ENCODE assay signal across 8 mouse cellular contexts in the genomic region with DNA sequence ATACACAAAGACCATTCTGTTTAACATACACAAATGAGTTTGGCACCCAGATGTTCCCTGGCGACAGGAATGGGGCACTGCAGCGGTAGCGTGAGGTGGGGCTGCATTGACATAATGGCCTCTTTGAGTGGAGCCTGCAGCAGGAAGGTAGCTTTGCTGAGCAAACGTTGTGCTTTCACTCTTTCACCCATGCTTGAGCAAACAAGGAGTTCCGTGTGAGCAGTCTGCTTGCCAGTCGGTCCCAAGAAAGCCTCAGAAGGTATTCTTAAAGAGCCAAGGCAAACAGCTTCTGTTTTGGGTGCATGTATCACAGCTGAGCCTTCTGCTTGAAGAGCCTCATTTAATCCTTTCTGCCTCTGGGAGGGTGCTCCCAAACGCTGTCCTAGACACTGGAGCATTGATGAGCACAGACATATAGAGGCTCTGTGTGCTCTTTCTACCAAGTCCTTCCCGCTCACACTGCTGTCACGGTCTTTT.
DNase-seq lines count a peak whose midpoint lies in the region; ATAC-seq lines count a peak whose summit lies in the region.

No protein-coding gene starts in this region.

- peaks cover 13% of the 10 kb centered on the region for H3K4me1 ChIP-seq in forebrain, embryonic 10.5 days
- no peaks in the 10 kb centered on the region; the same call in 1 of the 2 replicates for H3K4me1 ChIP-seq in forebrain, embryonic 11.5 days (replicated peaks; ENCODE audit: control insufficient read depth, insufficient read depth, low read length)
- no peaks in the 10 kb centered on the region for H3K4me1 ChIP-seq in hindbrain, embryonic 14.5 days (replicated peaks; ENCODE audit: control insufficient read depth, insufficient read depth, low read length)
- H3K4me1 ChIP-seq in lung, embryonic 15.5 days, result 0 out of 2 replicates have a peak, but pooled peaks cover 4% of the 10 kb centered on the region

- ATAC-seq in forebrain, embryonic 11.5 days (replicated peaks; ENCODE audit: low FRiP score), result no peak
- peak; percentile 43; the same call in 1 of the 2 replicates for ATAC-seq in hindbrain, embryonic 14.5 days (ENCODE audit: low FRiP score)
- ATAC-seq in lung, embryonic 15.5 days (ENCODE audit: borderline replicate concordance, extremely low read depth, low FRiP score, low TSS enrichment), result peak; percentile 90; the same call in 1 of the 2 replicates
- ATAC-seq in monocyte, adult 5-6 weeks (replicated peaks; ENCODE audit: insufficient number of reproducible peaks, low FRiP score, low TSS enrichment, poor library complexity, severe bottlenecking), result no peak

- no peaks in the 10 kb centered on the region for H3K36me3 ChIP-seq in forebrain, embryonic 10.5 days (replicated peaks)
- no peaks in the 10 kb centered on the region for H3K36me3 ChIP-seq in forebrain, embryonic 11.5 days (ENCODE audit: control insufficient read depth, insufficient read depth, low read length)
- H3K36me3 ChIP-seq in hindbrain, embryonic 14.5 days (replicated peaks; ENCODE audit: control insufficient read depth, insufficient read depth), result no peaks in the 10 kb centered on the region
- H3K36me3 ChIP-seq in lung, embryonic 15.5 days, result no peaks in the 10 kb centered on the region

- H3K4me3 ChIP-seq in forebrain, embryonic 10.5 days, result no peak overlapping the region
- H3K4me3 ChIP-seq in forebrain, embryonic 11.5 days (ENCODE audit: low read depth, low read length), result no peak overlapping the region
- H3K4me3 ChIP-seq in hindbrain, embryonic 14.5 days (replicated peaks; ENCODE audit: low read length), result no peak overlapping the region
- no peak overlapping the region for H3K4me3 ChIP-seq in lung, embryonic 15.5 days

- WGBS in forebrain, embryonic 10.5 days, result 44% methylated on average over 9 of the region's 9 CpGs
- 39% methylated on average over 9 of the region's 9 CpGs for WGBS in forebrain, embryonic 11.5 days
- WGBS in hindbrain, embryonic 14.5 days, result 47% methylated on average over 9 of the region's 9 CpGs
- 47% methylated on average over 9 of the region's 9 CpGs for WGBS in lung, embryonic 15.5 days

- no peaks in the 10 kb centered on the region for H3K27me3 ChIP-seq in forebrain, embryonic 10.5 days (ENCODE audit: poor library complexity, severe bottlenecking)
- no peaks in the 10 kb centered on the region for H3K27me3 ChIP-seq in forebrain, embryonic 11.5 days (ENCODE audit: control insufficient read depth, insufficient read depth, low read length)
- no peaks in the 10 kb centered on the region for H3K27me3 ChIP-seq in hindbrain, embryonic 14.5 days (ENCODE audit: control insufficient read depth, insufficient read depth, low read length)
- no peaks in the 10 kb centered on the region for H3K27me3 ChIP-seq in lung, embryonic 15.5 days

- H3K9ac ChIP-seq in forebrain, embryonic 11.5 days (ENCODE audit: low read length), result no peak overlapping the region
- no peak overlapping the region for H3K9ac ChIP-seq in hindbrain, embryonic 14.5 days
- H3K9ac ChIP-seq in lung, embryonic 15.5 days, result no peak overlapping the region

- H3K27ac ChIP-seq in forebrain, embryonic 10.5 days, result peak overlapping the region; percentile 51; the same call in 1 of the 2 replicates
- no peak overlapping the region for H3K27ac ChIP-seq in forebrain, embryonic 11.5 days (ENCODE audit: low read depth, low read length)
- no peak overlapping the region for H3K27ac ChIP-seq in hindbrain, embryonic 14.5 days
- H3K27ac ChIP-seq in lung, embryonic 15.5 days, result peak overlapping the region; percentile 84

- DNase-seq in forebrain, embryonic 10.5 days (ENCODE audit: extremely low spot score, low spot score), result peak; percentile 44
- no peak for DNase-seq in forebrain, embryonic 11.5 days (ENCODE audit: low spot score)
- peak; percentile 74 for DNase-seq in Muller cell, postnatal 12 days (ENCODE audit: inconsistent ontology term)
- DNase-seq in hindbrain, embryonic 14.5 days (ENCODE audit: low spot score), result no peak
- DNase-seq in spleen, postnatal 36 days (ENCODE audit: low spot score in 2 of 2), result no peak
- DNase-seq in T-cell, adult 2 months (ENCODE audit: low spot score), result no peak

- no peak overlapping the region for H3K4me2 ChIP-seq in forebrain, embryonic 11.5 days (ENCODE audit: low read depth, low read length, severe bottlenecking)
- no peak overlapping the region for H3K4me2 ChIP-seq in hindbrain, embryonic 14.5 days (replicated peaks)
- H3K4me2 ChIP-seq in lung, embryonic 15.5 days, result peak overlapping the region; percentile 36

- no peaks in the 10 kb centered on the region for H3K9me3 ChIP-seq in forebrain, embryonic 10.5 days
- H3K9me3 ChIP-seq in forebrain, embryonic 11.5 days (ENCODE audit: control insufficient read depth, low read length), result no peaks in the 10 kb centered on the region
- no peaks in the 10 kb centered on the region for H3K9me3 ChIP-seq in hindbrain, embryonic 14.5 days (ENCODE audit: control insufficient read depth, low read length)
- no peaks in the 10 kb centered on the region for H3K9me3 ChIP-seq in lung, embryonic 15.5 days

Comparison
In these comparisons a context has a peak if more than half of its experiments do, and no peak if none do; other contexts are left out.
1. DNase-seq: peak in forebrain, embryonic 10.5 days (single experiment) and Muller cell, postnatal 12 days (single experiment); none in forebrain, embryonic 11.5 days (single experiment), hindbrain, embryonic 14.5 days (single experiment), spleen, postnatal 36 days (0 of 2) and T-cell, adult 2 months (single experiment).
2. H3K27ac ChIP-seq: peak in forebrain, embryonic 10.5 days (single experiment) and lung, embryonic 15.5 days (single experiment); none in forebrain, embryonic 11.5 days (single experiment) and hindbrain, embryonic 14.5 days (single experiment).
3. ATAC-seq: peak in hindbrain, embryonic 14.5 days (single experiment) and lung, embryonic 15.5 days (single experiment); none in forebrain, embryonic 11.5 days (single experiment) and monocyte, adult 5-6 weeks (single experiment).